Mouse (Mus musculus) Patski (cell line): ENCODE measurements around the gene Ids. TPM values are rescaled to one million over a fixed set of nuclear protein-coding genes. Genes with fewer than 3 reads are reported as not detected.
A peak's percentile ranks its signal among the peaks of the same experiment; 100 is the strongest.
"Not testable (repeated sequence)": the region's sequence is repeated elsewhere in the genome, so short reads cannot be mapped to it uniquely, and the experiment has no call there.

Experiments
- ATAC-seq: fragments of 100-300 bp; one replicate; pipeline ENCODE4 v1.8.0; 2021
- CTCF ChIA-PET: fragments of 350-600 bp; sonication (Branson Sonifier 250); formaldehyde crosslinking; loops from one replicate; lab custom pipeline; 2022; ENCODE audit warnings: inconsistent platforms; lab: Charles Lee
- POLR2A ChIA-PET: fragments of 350-600 bp; sonication (Branson Sonifier 250); formaldehyde crosslinking; loops from one replicate; lab custom pipeline; 2022; ENCODE audit warnings: antibody characterized with exemption, inconsistent platforms; lab: Charles Lee
- DNase-seq: peaks from one replicate; pipeline ENCODE4 v3.0.0-alpha.2; 2011; ENCODE audit warnings: low read depth, low spot score
- H3K27me3 ChIP-seq: fragments of 371-371 bp; one replicate; pipeline ENCODE4 v1.5.1; 2021
- CTCF ChIP-seq: fragments of 100-300 bp; IDR thresholded peaks from one replicate; pipeline ENCODE4 v1.5.1; 2021
- in situ Hi-C: fragments of 300-500 bp; cut with MboI; formaldehyde crosslinking; loops from 3 replicates; pipeline ENCODE4 v1.11.1; 2018; ENCODE audit warnings: low pct_unique_long_range_greater_than_20kb, mixed read lengths
- polyA plus RNA-seq: library from polyadenylated mRNA; unstranded; gene quantifications from one replicate; pipeline ENCODE4 v1.2.3, GENCODE M21; 2021

The Ids gene
- 39.7 TPM for polyA plus RNA-seq

DNA sequence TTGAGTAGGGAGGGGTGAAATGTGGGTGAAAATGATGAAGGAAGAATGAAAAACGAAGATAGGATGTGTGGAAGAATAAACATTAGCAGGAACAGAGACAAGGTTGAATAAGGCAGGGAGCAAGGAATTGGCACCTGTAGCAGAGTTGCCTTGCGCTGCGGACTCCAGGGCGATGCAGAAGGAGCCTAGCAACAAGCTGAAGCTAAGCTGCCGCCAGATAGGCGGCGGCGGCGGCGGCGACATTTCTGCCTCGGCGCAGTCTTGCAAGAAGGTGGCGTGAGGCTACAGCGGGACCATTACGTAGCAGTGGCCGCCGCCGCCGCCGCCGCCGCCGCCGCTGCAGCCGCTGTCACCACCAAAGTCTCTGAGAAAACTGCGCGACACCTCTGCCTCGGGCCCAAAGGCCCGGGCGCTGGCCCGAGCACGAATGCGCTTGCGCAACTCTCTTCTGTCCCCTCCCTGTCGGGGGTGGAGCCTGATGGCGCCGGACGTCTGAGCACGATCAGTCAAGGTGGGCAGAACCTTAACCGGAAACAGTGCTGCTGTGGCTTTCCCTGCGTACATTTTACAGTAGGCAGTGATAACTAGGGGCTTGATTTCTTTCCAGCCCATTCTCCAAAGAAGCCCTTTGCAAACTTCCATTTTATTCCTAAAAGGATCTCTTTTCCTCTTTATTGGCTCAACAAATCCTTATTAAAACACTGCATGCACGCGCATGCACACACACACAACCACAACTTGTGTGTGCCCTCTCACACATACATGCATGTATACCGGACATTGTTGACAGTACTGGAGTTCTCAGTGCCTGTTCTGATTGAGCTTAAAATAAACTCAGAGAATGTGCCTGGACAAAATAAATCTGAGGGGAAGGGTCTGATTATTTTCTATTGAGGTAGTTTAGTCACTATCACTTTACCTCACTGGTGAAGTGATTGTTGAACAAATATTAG, at the start of gene Ids:
Ids (minus strand) TSS at position 424 of the 953 bp plus-strand sequence.
- H3K27me3 ChIP-seq, result peaks cover 18% of the 10 kb centered on the region
- no peak for TF ChIP-seq CTCF
- CTCF ChIA-PET, result no interaction called here
- in situ Hi-C loops, result loop anchor here (5.0 to 25.0 kb wide), 2 partner anchors 197 to 997 kb away; partner anchors contain the start of gene Mtmr1
- DNase-seq (no peak), ATAC-seq (peak; percentile 89)
- POLR2A ChIA-PET, result interaction anchor here (0.9 kb wide), 1 partner anchor 112 kb away, joined by 3 read pairs; the partner anchor contains the start of gene Tmem185a

DNA sequence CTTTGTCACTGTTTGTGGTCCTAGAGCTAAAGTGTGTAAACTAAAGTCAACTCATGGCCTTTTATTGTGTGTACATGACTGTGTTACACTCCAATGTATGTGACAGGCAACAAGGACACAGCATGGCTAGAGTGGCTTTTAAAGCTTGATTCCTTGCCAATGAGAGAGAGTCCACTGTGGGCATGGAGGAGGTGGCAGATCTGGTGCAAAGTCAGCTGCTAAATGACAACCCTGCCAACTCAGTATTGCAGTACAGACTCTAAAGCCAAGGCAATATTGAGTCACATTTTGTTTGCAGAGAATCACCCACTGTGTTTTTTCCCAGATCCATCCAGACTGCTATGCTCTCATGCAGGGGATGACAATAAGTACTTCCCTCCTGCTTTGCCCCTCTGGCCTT, 27.8 kb upstream of the Ids start:
- DNase-seq, POLR2A ChIA-PET, CTCF ChIA-PET, in situ Hi-C loops, H3K27me3 ChIP-seq, ATAC-seq: not testable (repeated sequence)

DNA sequence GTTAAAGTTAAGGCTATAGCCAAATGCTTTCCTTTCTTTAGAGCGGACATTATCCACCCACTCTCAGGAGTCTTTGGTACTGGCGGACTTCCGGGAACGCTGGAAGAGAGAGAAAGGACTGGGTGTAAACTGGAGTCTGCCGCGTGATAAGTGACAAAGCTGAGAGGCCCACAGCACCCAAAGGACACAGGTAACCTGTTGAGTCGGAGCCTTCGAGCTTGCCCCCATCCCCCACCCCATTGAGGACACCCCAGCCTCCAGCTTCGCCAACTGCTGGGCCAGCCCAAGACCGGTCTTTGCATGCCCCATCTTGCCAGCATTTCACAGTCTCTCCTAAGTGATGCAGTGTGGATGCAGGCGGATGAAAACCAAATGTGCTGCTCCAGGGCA, 21.1 kb upstream of the Ids start:
- peak; percentile 28 for ATAC-seq
- TF ChIP-seq CTCF, result no peak
- DNase-seq, result no peak
- in situ Hi-C loops, result loop anchor here (10.0 kb wide), 1 partner anchor 79 kb away; no protein-coding TSS in a partner anchor
- ChIA-PET POLR2A (no interaction called here), CTCF (no interaction called here)
- peaks cover 3% of the 10 kb centered on the region for H3K27me3 ChIP-seq

DNA sequence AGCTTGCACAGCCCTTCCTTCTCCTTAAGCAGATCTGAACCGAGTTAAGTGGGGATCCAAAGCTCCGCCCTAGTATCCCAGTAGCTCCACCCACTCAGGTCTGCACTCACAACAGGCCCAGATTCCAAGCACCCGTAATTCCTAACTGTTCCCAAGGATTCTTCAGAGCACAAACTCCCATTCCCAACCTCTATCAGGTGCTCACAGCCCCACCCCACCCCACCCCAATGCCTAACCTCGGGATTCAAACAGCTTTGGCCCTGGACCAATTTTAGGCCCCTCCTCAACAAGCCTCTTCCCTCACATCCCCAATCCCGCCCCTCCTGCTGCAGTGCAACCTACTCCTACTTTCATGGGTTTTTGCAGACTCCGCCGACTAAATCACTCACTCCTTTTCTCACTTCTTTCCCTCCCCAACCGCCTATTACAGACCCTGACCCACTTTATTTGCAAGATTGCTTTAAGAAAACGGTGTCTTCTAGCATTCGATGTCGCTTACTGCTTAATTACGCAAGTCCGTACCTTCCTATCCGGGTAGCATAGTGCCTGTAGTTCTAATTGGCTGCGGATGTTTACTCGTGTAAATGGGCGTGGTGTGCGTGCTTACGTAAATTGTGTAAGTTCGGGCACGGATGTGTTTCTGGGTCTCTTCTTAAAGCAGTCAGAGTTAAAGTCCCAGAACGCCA, 20.5 kb upstream of the Ids start, which contains the start of gene 1110012L19Rik:
1110012L19Rik (plus strand) TSS at position 602 of the 686 bp plus-strand sequence.
- ChIA-PET CTCF (no interaction called here), POLR2A (no interaction called here)
- peaks cover 3% of the 10 kb centered on the region for H3K27me3 ChIP-seq
- TF ChIP-seq CTCF, result no peak
- DNase-seq, result peak; percentile 60
- ATAC-seq, result peak; percentile 89
- in situ Hi-C loops, result loop anchor here (10.0 kb wide), 1 partner anchor 79 kb away; no protein-coding TSS in a partner anchor

DNA sequence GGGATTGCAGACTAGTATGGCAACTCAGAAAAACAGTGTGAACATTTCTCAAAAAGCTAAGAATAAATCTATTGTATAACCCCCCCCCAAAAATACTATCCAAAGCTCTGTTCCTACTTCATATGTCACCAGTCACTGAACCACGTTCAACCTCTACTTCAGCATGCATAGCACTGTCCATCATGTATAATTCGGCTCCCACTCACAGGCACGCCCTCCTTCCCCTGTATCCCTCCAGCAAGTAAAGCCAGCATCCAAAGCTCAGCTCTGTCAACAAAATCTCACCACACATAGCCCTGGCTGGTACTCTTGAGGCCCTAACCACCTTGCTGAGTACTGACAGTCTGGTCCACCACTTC, 20.0 kb upstream of the Ids start:
- DNase-seq (no peak), ATAC-seq (peak; percentile 3)
- H3K27me3 ChIP-seq, result peaks cover 3% of the 10 kb centered on the region
- CTCF ChIA-PET, result no interaction called here
- POLR2A ChIA-PET, result no interaction called here
- no peak for TF ChIP-seq CTCF
- in situ Hi-C loops, result loop anchor here (10.0 kb wide), 1 partner anchor 80 kb away; no protein-coding TSS in a partner anchor

DNA sequence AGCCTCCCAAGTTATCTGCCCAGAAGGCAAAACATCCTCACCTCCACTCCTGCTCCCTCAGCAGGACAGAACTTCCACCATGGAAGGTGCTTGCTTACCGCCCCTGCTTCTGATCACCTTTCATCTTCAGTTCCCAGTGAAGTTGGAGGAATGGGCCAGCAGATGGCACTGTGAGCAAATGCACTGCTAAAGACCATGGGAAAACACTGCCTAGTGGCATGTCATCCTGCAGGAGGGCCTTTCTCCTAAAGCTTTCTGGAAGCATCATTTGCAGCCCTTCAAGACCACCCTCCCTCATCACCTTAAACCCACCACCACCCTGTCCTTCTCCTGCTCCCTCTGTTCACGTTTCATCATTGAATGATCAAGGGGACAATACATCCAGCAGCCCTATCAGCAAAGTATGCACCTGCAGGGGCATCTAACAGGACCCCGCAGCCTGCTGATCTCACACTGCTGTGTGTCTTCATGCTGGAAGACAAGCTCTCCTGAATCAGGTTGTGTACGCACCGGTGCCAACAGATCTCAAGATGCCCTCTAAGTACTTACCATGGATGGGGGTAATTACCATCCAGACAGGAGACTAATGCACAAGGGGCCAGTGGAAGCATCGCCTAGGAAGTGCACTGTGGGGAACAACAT, 9.7 kb upstream of the Ids start:
- POLR2A ChIA-PET, result not testable (repeated sequence)

DNA sequence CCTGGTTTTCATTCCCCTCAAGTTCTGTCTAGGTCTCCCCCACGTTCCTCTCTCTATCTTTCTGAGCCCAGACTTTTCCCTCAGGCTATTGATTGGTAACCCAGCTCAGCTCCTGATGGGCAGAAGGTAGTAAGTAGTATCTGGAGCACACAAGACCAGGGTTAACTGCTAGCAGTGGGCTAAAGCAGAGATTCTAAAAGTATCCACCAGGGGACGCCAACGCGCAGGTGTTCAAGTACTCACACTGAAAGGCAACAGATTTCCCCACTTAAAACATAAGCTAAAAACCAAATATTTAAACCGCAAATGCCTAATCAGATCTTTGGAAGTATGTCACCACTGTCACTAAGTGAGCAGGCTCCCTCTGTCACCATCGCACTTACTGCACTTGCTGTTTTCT, 4.9 kb upstream of the Ids start:
- CTCF ChIA-PET, DNase-seq, POLR2A ChIA-PET: not testable (repeated sequence)
- in situ Hi-C loops, result loop anchor here (5.0 to 25.0 kb wide), 2 partner anchors 193 to 993 kb away; partner anchors contain the start of gene Mtmr1
- peak; percentile 57 for ATAC-seq
- H3K27me3 ChIP-seq, result peaks cover 18% of the 10 kb centered on the region

More for the DNA sequence above, 9.7 kb upstream of the Ids start:
- in situ Hi-C loops, result loop anchor here (25.0 kb wide), 1 partner anchor 988 kb away; the partner anchor contains the start of gene Mtmr1
- DNase-seq, CTCF ChIA-PET, H3K27me3 ChIP-seq: not testable (repeated sequence)
- ATAC-seq, result peak; percentile 73

DNA sequence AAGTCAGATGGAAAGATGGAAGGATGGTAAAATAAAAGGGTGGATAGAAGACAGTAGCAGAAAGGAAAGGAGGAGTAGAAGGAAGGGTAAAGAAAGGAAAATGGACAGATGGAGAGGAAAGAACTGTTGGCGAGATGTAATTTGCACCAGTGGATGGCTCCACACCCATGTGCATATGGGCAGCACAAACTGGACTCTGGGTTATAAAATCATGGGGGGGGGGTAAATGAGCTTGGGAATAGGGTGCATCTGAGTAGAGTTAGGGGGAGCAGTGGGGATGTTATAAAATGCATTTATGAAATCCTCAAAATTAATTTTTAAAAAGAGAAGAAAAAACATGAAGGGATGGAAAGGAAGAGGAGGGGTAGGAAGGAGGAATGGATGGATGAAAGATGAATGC, 682 bp downstream of the Ids start:
- ChIA-PET CTCF (no interaction called here), POLR2A (interaction anchor here (0.9 kb wide), 1 partner anchor 113 kb away, joined by 3 read pairs; the partner anchor contains the start of gene Tmem185a)
- no peak for ATAC-seq
- in situ Hi-C loops, result loop anchor here (25.0 kb wide), 1 partner anchor 998 kb away; the partner anchor contains the start of gene Mtmr1
- TF ChIP-seq CTCF, result no peak
- H3K27me3 ChIP-seq, result peaks cover 18% of the 10 kb centered on the region
- DNase-seq, result no peak

DNA sequence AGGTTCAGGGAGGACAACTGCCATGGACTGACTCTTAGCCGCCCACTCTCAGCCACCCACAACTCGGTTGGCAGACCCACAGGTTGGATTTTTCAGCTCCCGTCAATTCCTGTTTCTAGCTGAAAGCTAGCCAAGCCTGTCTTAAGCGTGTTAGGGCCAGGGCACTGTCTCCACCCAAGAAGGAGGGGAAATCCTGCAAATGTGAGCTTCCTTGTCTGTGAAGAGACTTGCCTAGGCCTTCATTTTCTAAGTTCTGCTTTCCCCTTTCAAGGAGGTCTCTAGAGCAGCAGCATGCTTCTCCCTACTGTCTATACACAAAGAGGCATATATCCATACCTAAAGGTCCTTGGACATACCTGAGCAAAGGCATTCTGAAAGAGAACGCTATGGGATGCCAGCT, 1.4 kb downstream of the Ids start:
- in situ Hi-C loops, result loop anchor here (25.0 kb wide), 1 partner anchor 999 kb away; the partner anchor contains the start of gene Mtmr1
- no peak for DNase-seq
- peaks cover 18% of the 10 kb centered on the region for H3K27me3 ChIP-seq
- ATAC-seq, result no peak
- CTCF ChIA-PET, result no interaction called here
- POLR2A ChIA-PET, result no interaction called here
- no peak for TF ChIP-seq CTCF

DNA sequence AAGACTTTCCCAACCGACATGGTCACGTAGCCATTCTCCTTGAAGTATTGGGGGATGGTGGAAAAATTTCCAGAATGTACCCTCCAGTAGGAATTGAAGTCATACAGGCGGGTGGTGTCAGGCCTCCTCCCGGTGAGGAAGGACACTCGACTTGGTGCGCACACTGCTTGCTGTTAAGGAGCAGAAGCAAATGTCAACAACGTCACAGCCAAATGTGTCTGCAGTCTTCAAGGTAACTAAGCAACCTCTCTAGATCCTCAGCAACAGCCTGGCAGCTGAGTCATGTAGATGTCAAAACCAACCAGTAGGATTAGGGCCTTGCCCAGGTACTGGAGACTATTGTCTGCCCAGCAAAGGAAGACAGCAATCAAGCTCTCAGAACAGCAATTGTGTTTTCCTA, 1.9 kb downstream of the Ids start:
- POLR2A ChIA-PET, result no interaction called here
- CTCF ChIA-PET, result no interaction called here
- ATAC-seq, result no peak
- in situ Hi-C loops, result loop anchor here (25.0 kb wide), 1 partner anchor 999 kb away; the partner anchor contains the start of gene Mtmr1
- no peak for TF ChIP-seq CTCF
- peaks cover 18% of the 10 kb centered on the region for H3K27me3 ChIP-seq
- no peak for DNase-seq
